Mouse (Mus musculus) heart, embryonic 14.5 days (tissue): ENCODE results near the gene Vps13c. TPM values are rescaled to one million over a fixed set of nuclear protein-coding genes. Genes with fewer than 3 reads are reported as not detected.

Source experiments
- ATAC-seq: fragments of 200-750 bp; cut with Nextera tagmentation; 2 replicates; pipeline ENCODE4 v1.8.0; 2017; ENCODE audit warnings: low read depth, moderate TSS enrichment; ENCODE audit not compliant: insufficient number of reproducible peaks, insufficient read depth, low FRiP score
- H3K27ac ChIP-seq, 2 experiments: fragments of 200-500 bp in 1 of 2; fragments of 300-500 bp in 1 of 2; sonication (generic) in 1 of 2; replicated peaks in 1 of 2; 2 replicates each; pipeline ENCODE4 v1.5.1; 2012 to 2014; ENCODE audit warnings: low read depth in 2 of 2, low read length in 2 of 2, control low read depth in 1 of 2, mild to moderate bottlenecking in 1 of 2, mixed read lengths in 1 of 2; ENCODE audit not compliant: control insufficient read depth in 1 of 2, insufficient read depth in 1 of 2
- H3K27me3 ChIP-seq: fragments of 300-500 bp; sonication (generic); 2 replicates; pipeline ENCODE4 v1.6.1; 2014; ENCODE audit warnings: mild to moderate bottlenecking, low read length, control low read depth; ENCODE audit not compliant: control insufficient read depth, insufficient read depth
- H3K36me3 ChIP-seq: fragments of 300-500 bp; sonication (generic); 2 replicates; pipeline ENCODE4 v1.6.1; 2014; ENCODE audit warnings: mild to moderate bottlenecking, control low read depth, low read length, mixed read lengths; ENCODE audit not compliant: control insufficient read depth, insufficient read depth
- H3K4me1 ChIP-seq, 2 experiments: fragments of 200-500 bp in 1 of 2; fragments of 300-500 bp in 1 of 2; sonication (generic) in 1 of 2; 2 replicates each; pipeline ENCODE4 v1.6.1; 2012 to 2014; ENCODE audit warnings: low read length in 2 of 2, control low read depth in 1 of 2, mixed read lengths in 1 of 2; ENCODE audit not compliant: control insufficient read depth in 2 of 2, insufficient read depth in 2 of 2
- H3K4me2 ChIP-seq: fragments of 300-500 bp; sonication (generic); 2 replicates; pipeline ENCODE4 v1.6.1; 2014; ENCODE audit warnings: mild to moderate bottlenecking, low read length
- H3K4me3 ChIP-seq, 2 experiments: fragments of 200-500 bp in 1 of 2; fragments of 300-500 bp in 1 of 2; sonication (generic) in 1 of 2; 2 replicates each; pipeline ENCODE4 v1.5.1; 2012 to 2014; ENCODE audit warnings: low read length in 2 of 2, mild to moderate bottlenecking in 2 of 2, control low read depth in 1 of 2, low read depth in 1 of 2, moderate library complexity in 1 of 2; ENCODE audit not compliant: control insufficient read depth in 1 of 2, insufficient read depth in 1 of 2
- H3K9ac ChIP-seq: fragments of 300-500 bp; sonication (generic); 2 replicates; pipeline ENCODE4 v1.6.1; 2014; ENCODE audit warnings: mild to moderate bottlenecking, low read length
- H3K9me3 ChIP-seq: fragments of 300-500 bp; sonication (generic); 2 replicates; pipeline ENCODE4 v1.6.1; 2016; ENCODE audit warnings: low read length, control low read depth; ENCODE audit not compliant: control insufficient read depth
- WGBS: fragments of 180-500 bp; shearing (Covaris S2); extraction: QIAGEN DNeasy Blood & Tissue Kit; methylation state at CpG from one replicate; pipeline ENCODE4 v1.1.7; 2014; 5-methylcytosine and 5-hydroxymethylcytosine counted together
- polyA plus RNA-seq: library from polyadenylated mRNA; unstranded; fragments of >200 nt; fragmentation: Nextera tagmentation; extraction: Ambion mirVana; gene quantifications from 2 replicates; pipeline ENCODE4 v1.2.1, GENCODE M21; 2014

Gene Vps13c
- polyA plus RNA-seq, 1 experiment from 2014 or later, result 7.1 TPM

DNA sequence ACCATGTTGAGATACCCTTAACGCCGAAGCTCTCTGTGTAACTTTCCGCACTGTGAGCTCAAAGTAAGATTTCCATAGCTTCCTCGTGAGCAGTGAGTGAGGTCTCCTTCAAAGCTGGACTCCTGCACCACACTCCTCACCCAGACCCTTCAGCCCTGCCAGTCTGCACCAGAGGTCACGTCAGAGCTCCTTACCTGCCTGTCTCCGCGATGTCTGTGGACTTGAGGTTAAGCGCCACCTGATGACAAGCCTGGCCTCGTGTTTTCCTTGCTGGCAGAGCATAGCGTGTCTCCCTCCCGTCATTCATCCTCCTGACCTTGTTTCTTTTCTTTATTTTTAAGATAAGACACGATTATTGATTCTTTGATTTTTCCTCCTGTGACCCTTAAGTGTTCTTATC is 9.2 kb downstream of the Vps13c start:
- no peak overlapping the region for H3K4me2 ChIP-seq
- H3K9me3 ChIP-seq, result no peaks in the 10 kb centered on the region
- ATAC-seq, result no peak
- WGBS, result 66% methylated on average over 12 of the region's 12 CpGs
- no peak overlapping the region for H3K9ac ChIP-seq
- H3K36me3 ChIP-seq, result peaks cover 7% of the 10 kb centered on the region
- H3K27me3 ChIP-seq, result no peaks in the 10 kb centered on the region
- H3K27ac ChIP-seq, result no peak overlapping the region
- H3K4me1 ChIP-seq, result peaks cover 4 to 6% of the 10 kb centered on the region in 2 experiments; a peak in 2 of 4 replicates
- H3K4me3 ChIP-seq, result no peak overlapping the region

DNA sequence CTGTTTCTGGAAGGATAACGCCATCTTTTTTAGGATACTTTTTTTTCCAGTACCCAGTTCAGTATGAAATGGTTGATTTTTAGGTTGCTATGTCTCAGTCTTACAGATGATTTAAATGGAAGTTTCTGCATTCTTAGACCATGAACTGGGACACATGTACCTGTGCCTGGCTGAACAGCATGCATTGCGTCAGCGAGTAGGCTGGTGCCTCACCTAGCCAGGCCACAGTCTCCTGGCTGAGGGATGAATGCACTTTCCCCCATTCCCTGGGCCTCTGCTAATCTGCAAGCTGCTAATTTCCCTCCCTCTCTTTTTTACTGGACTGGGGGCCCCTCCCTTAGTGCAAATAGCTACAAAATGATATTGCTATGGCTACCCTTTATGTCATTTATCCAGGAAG is 9.7 kb downstream of the Vps13c start:
- H3K9me3 ChIP-seq, result no peaks in the 10 kb centered on the region
- H3K36me3 ChIP-seq, result peaks cover 11% of the 10 kb centered on the region
- no peak overlapping the region for H3K4me3 ChIP-seq
- no peak overlapping the region for H3K27ac ChIP-seq
- no peak overlapping the region for H3K9ac ChIP-seq
- ATAC-seq, result no peak
- H3K27me3 ChIP-seq, result no peaks in the 10 kb centered on the region
- H3K4me2 ChIP-seq, result no peak overlapping the region
- peaks cover 4 to 6% of the 10 kb centered on the region in 2 experiments; a peak in 2 of 4 replicates for H3K4me1 ChIP-seq
- 82% methylated on average over 3 of the region's 3 CpGs for WGBS

DNA sequence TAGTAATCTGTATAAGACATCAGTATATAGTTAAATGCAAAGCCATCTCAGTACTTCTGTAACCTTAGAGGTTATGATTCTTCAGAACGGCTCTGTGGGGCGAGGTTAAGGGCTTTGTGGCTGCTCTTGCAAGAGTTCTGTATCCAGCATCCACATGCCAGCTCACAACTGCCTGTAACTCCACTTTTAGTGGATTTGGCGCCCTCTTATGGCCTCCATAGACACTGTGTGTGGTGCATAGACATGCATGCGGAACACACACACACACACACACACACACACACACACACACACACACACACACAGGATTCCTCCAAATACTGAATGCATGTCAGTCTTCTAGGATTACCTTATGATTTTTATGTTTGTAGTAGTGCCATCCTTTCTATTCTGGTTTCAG is 11.0 kb downstream of the Vps13c start:
- ATAC-seq, result no peak
- WGBS, result 77% methylated on average over 4 of the region's 4 CpGs
- H3K4me2 ChIP-seq, result no peak overlapping the region

DNA sequence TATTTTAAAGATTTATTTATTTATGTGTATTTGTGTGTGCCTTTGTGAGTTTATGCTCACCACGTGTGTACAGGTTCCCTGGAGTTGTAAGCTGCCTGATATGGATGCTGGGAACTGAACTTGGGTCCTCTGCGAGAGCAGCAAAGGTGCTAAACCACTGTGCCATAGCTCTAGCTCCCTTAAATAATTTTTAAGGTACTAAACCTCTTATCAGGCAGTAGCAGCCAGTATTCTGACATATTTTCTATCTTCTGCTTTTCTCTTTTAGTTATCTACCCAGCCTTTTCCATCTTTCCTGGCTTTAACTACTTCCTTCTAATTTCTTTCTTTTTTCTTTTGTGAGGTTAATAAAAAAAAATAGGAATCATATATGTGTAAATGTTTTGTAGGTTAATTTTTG is 20.1 kb downstream of the Vps13c start:
- WGBS, result 86% methylated on average over 2 of the region's 2 CpGs
- peaks cover 25% of the 10 kb centered on the region for H3K36me3 ChIP-seq
- no peaks in the 10 kb centered on the region for H3K4me1 ChIP-seq
- no peak overlapping the region for H3K9ac ChIP-seq
- H3K27me3 ChIP-seq, result no peaks in the 10 kb centered on the region
- H3K4me3 ChIP-seq, result no peak overlapping the region
- no peak overlapping the region for H3K27ac ChIP-seq
- H3K4me2 ChIP-seq, result no peak overlapping the region
- ATAC-seq, result no peak
- H3K9me3 ChIP-seq, result no peaks in the 10 kb centered on the region

More for the DNA sequence above, 11.0 kb downstream of the Vps13c start:
- H3K9ac ChIP-seq, result no peak overlapping the region
- H3K9me3 ChIP-seq, result no peaks in the 10 kb centered on the region
- H3K36me3 ChIP-seq, result peaks cover 18% of the 10 kb centered on the region
- H3K27ac ChIP-seq, result no peak overlapping the region
- H3K4me3 ChIP-seq, result no peak overlapping the region
- H3K27me3 ChIP-seq, result no peaks in the 10 kb centered on the region
- peaks cover 4 to 6% of the 10 kb centered on the region in 2 experiments; a peak in 2 of 4 replicates for H3K4me1 ChIP-seq

DNA sequence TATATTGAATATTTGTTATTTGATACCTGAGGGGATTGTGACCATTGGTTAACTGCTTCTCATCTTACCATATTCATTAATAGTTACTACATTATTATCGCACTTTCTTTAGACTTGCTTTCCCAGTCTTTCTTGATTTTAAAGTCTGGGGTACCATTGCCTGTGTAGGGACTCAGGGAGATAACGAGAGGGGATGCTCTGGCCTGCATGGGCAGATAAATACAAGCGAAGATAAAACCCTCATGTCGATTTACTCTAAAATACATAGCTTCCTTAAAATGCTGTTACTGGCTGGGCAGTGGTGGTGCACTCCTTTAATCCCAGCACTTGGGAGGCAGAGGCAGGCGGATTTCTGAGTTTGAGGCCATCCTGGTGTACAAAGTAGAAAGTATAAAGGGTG is 23.1 kb downstream of the Vps13c start:
- Histone ChIP-seq H3K4me2 (no peak overlapping the region), H3K4me3 (no peak overlapping the region), H3K27ac (no peak overlapping the region), H3K4me1 (no peaks in the 10 kb centered on the region), H3K9me3 (no peaks in the 10 kb centered on the region), H3K27me3 (no peaks in the 10 kb centered on the region), H3K9ac (no peak overlapping the region), H3K36me3 (peaks cover 10% of the 10 kb centered on the region; the same call in 1 of the 2 replicates)
- 84% methylated on average over 5 of the region's 5 CpGs for WGBS
- ATAC-seq, result no peak

GRCm38 (mm10) chr9:67864011-67864410 is 23.8 kb downstream of the Vps13c start:
- no peaks in the 10 kb centered on the region for H3K9me3 ChIP-seq
- WGBS, result 78% methylated on average over 4 of the region's 4 CpGs
- no peak overlapping the region for H3K4me3 ChIP-seq
- no peaks in the 10 kb centered on the region for H3K4me1 ChIP-seq
- H3K36me3 ChIP-seq, result peaks cover 6% of the 10 kb centered on the region; the same call in 1 of the 2 replicates
- H3K27ac ChIP-seq, result no peak overlapping the region
- no peak for ATAC-seq
- no peak overlapping the region for H3K4me2 ChIP-seq
- no peak overlapping the region for H3K9ac ChIP-seq
- H3K27me3 ChIP-seq, result no peaks in the 10 kb centered on the region

GRCm38 (mm10) chr9:67865411-67865810 is 25.2 kb downstream of the Vps13c start:
- Histone ChIP-seq H3K9me3 (no peaks in the 10 kb centered on the region), H3K4me3 (no peak overlapping the region), H3K9ac (no peak overlapping the region), H3K4me2 (no peak overlapping the region), H3K27me3 (no peaks in the 10 kb centered on the region), H3K4me1 (peaks cover 3 to 5% of the 10 kb centered on the region in 2 experiments), H3K36me3 (peaks cover 6% of the 10 kb centered on the region; the same call in 1 of the 2 replicates), H3K27ac (no peak overlapping the region)
- WGBS, result 77% methylated on average over 7 of the region's 7 CpGs
- ATAC-seq, result no peak

GRCm38 (mm10) chr9:67867411-67867810 is 27.2 kb downstream of the Vps13c start:
- no peak for ATAC-seq
- 73% methylated on average over 6 of the region's 6 CpGs for WGBS
- H3K9me3 ChIP-seq, result no peaks in the 10 kb centered on the region

More at GRCm38 (mm10) chr9:67867411-67867810, 27.2 kb downstream of the Vps13c start:
- Histone ChIP-seq H3K27ac (no peak overlapping the region), H3K4me1 (peaks cover 3 to 5% of the 10 kb centered on the region in 2 experiments), H3K9ac (no peak overlapping the region), H3K4me2 (no peak overlapping the region), H3K4me3 (no peak overlapping the region), H3K36me3 (peaks cover 3% of the 10 kb centered on the region; the same call in 1 of the 2 replicates), H3K27me3 (no peaks in the 10 kb centered on the region)
